Mouse (Mus musculus) brain, embryonic 18.5 days (tissue): ENCODE results near the gene Gpatch3.

Experiments
- DNase-seq: peaks from one replicate; pipeline ENCODE4 v3.0.0-alpha.2; 2012; ENCODE audit warnings: low read depth, low spot score

The Gpatch3 gene

GRCm38 (mm10) chr4:133584059-133584951, 9.8 kb downstream of the Gpatch3 start, which contains the start of gene Gpn2:
TSS of gene Gpn2 (plus strand) at chr4:133584362.
- peak; percentile 82 for DNase-seq

DNA sequence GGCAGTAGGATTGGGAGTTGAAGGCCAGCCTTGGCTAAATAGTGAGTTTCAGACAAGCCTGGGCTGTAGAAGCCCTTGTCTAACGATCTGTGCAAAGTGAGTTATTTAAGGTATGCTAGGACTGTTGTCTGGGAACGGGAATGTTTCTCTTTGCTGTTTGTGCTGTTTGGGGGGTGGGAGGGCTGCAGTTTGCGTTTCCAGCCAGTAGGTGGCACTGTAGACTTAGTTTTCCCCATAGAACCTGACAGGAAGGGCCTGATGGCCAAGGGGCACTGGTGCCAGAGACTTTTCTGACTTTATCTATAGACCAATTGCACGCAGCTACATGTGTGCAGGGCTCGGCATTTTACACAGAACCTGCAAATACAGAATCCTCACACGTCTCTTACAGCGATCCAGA, 18.0 kb downstream of the Gpatch3 start:
- no peak for DNase-seq

DNA sequence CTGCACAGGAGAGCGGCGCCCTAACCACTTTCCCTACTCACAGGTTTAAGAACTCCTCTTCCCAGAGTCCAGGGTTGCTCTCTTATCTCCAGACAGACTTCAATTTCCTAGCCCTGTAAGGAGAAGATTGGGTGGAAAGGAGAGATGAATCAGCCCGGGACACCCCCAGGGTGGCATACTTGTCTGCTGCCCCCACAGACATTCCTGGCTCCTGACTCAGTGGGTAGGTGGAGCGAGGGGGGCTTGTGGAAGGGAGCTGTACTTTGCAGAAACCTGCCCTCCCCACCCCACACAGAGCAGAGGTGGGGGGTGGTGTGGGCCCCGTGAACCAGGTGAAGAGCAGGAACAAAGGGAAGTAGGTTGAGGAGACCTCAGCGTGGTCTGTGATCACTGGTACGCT, 21.0 kb downstream of the Gpatch3 start:
- no peak for DNase-seq

- no peak for DNase-seq
Measured at GRCm38 (mm10) chr4:133596084-133596483, 21.5 kb downstream of the Gpatch3 start.

- no peak for DNase-seq
Measured at GRCm38 (mm10) chr4:133598616-133599015, 24.1 kb downstream of the Gpatch3 start.

- DNase-seq: no peak
Measured at GRCm38 (mm10) chr4:133599116-133599515, 24.6 kb downstream of the Gpatch3 start.

- no peak for DNase-seq
Measured at GRCm38 (mm10) chr4:133599571-133600073, 25.1 kb downstream of the Gpatch3 start.

- DNase-seq: no peak
Measured at GRCm38 (mm10) chr4:133600306-133600705, 25.8 kb downstream of the Gpatch3 start.

DNA sequence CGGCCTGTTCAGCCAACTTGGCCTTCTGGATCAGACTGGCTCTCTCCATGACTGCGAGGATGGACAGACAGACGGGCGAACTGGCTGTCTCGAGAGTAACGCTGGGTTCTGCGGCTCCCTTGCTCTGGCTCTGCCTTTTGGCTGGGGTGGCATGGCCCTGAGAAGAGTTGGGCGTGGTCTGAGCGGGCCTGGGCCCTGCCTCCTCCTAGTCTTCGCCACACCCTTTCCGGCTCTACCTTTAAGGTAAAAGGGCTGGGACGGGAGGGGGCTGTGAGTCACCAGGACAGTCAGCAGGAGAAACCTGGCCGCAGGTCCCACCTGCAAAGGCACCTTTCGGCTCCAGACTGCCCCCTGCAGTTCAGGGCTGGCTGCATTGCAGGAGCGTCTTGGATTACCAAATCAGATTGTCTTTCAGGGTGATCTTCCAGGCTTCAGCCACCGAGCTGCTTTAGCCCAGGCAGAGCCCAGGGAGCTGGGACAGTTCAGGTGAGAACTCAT, 27.2 kb downstream of the Gpatch3 start, which contains the start of gene Sfn:
TSS of gene Sfn (minus strand) at position 448 of the 498 bp plus-strand sequence.
- DNase-seq: no peak

- DNase-seq: no peak
Measured at GRCm38 (mm10) chr4:133603056-133603455, 28.5 kb downstream of the Gpatch3 start.

DNA sequence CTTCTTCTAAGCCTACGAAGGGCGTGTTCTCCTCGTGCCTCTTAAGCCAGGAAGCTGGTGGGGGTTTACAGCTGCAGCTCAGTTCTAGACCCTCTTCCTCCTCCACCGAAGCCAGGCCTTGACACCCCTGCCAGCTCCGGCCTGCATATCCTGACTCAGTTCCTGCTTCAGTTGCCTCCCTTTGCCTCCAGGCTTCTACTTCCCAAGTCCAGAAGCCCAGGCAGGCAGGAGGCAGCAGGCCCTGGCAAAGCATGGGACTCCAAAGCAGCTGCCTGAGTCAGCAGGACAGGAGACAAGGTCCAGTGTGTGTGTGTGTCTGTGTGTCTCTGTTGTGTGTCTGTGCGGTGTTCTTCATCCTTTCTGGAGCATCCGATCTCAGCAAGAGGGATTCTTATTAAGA, 29.6 kb downstream of the Gpatch3 start:
- no peak for DNase-seq

DNA sequence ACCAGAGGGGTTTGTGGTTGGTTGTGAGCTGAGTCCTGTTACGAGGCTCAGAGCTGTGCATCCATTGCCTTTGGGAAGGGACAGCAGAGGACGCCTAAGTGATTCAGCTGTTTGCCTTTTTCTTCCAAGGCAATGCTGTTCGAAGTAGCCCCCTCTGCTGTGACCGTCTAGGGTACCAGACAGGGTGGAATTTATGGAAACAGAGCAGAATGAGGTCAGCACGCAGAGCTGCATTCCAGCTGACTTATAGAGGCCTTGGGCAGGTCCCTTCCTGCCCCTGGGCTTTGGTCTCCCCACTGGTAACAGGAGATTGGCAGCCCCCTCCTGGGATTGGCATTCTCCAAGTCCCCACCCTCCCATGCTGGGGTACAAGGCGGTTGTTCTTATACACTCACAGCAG, 30.3 kb downstream of the Gpatch3 start:
- DNase-seq: no peak

GRCm38 (mm10) chr4:133605330-133605729, 30.8 kb downstream of the Gpatch3 start:
- no peak for DNase-seq

GRCm38 (mm10) chr4:133607284-133607683, 32.7 kb downstream of the Gpatch3 start:
- DNase-seq: no peak

GRCm38 (mm10) chr4:133609719-133610118, 35.2 kb downstream of the Gpatch3 start:
- DNase-seq: no peak

GRCm38 (mm10) chr4:133611815-133612214, 37.3 kb downstream of the Gpatch3 start:
- no peak for DNase-seq

DNA sequence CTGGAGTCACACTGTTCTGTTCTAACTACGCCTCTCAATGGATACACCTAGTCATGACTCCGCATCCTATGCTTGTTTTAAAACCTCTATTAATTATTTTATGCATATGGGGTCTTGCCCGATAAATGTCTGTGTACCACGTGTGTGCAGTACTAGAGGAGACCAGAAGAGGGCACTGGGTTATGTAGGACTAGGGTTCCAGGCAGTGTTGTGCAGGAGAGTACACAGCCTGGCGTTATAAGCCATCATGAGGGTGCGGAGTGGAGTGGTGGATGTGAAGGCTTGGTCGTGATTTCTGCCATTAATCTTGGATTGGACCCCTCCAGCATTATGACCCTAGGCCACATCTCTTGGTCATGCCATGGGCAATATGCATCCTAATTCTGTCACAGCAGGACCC, 37.9 kb downstream of the Gpatch3 start:
- DNase-seq: no peak

- no peak for DNase-seq
Measured at GRCm38 (mm10) chr4:133613026-133613425, 38.5 kb downstream of the Gpatch3 start.

DNA sequence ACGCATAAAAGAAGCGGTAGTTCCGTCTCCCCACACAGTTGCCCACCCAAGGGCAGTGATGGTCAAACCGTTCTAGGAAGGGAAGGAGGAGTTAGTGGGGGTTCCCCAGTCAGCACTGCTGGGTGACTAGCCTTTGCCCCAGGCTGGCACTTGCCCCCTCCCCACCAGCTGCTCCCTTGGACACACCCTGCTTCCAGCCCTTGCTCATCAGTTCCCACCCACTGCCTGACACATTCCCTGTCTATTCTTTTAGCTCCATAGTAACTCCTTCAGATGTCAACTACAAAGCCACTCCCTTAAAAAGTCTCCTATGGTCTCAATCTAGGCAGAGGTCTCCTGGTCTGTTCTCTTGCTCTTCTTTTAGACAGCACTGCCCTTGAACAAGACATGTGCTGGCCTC, 39.3 kb downstream of the Gpatch3 start:
- DNase-seq: no peak

- DNase-seq: no peak
Measured at GRCm38 (mm10) chr4:133614274-133614761, 39.8 kb downstream of the Gpatch3 start.

DNA sequence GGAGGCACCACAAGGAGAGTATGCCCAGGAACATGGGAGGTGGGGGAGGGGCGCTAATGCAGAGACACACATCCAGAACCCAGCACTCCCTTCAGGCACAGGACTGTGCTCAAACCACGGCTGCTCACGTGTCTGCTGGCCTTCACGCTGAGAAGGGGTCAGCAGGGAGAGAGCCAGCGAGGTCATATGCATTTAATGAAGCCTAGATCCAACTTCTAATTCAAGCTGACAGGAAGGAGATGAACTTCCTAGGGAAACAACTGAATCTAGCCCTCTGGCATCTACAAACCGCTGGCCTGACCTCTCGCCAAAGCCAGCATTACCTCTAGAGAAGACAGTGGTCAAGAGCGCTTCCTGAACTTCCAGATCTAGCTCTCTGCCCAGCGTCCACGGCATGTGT, 40.9 kb downstream of the Gpatch3 start:
- DNase-seq: no peak

DNA sequence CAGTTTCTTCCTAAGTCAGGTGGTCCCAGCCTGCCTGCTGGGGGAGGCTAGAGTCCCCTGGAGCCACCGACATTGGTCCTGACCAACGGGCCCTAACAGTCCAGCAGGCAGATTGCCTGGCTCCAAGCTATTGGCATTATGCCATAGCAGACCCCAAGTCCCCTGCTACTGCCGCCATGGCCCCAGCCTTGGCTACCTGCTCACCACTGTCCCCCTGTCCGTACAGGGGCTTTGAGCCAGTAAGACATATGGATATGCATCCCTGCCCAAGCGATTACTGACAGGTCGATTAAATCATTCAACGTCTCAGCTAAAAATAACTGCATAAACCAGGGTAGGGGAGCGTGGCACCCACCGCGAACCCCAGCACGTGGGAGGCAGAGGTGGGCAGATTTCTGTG, 43.4 kb downstream of the Gpatch3 start:
- DNase-seq: no peak
